Mouse (Mus musculus) kidney, adult 2 months (tissue): Measurements from ENCODE around the gene Grid2ip. TPM values are rescaled to one million over a fixed set of nuclear protein-coding genes. Genes with fewer than 3 reads are reported as not detected.

Experiments
- DNase-seq: peaks from one replicate; pipeline ENCODE4 v3.0.0; 2021
- H3K27ac ChIP-seq: fragments of 200-500 bp; 2 replicates; pipeline ENCODE4 v1.5.1; 2012; ENCODE audit warnings: low read depth, low read length, control low read depth, inconsistent platforms; ENCODE audit not compliant: insufficient read depth
- H3K27me3 ChIP-seq: fragments of 200-500 bp; replicated peaks from 2 replicates; pipeline ENCODE4 v1.6.1; 2012; ENCODE audit warnings: mild to moderate bottlenecking, moderate library complexity, low read length, inconsistent platforms; ENCODE audit not compliant: control insufficient read depth, insufficient read depth
- H3K36me3 ChIP-seq: fragments of 200-500 bp; 2 replicates; pipeline ENCODE4 v1.6.1; 2012; ENCODE audit warnings: mild to moderate bottlenecking, moderate library complexity, low read length, inconsistent platforms; ENCODE audit not compliant: control insufficient read depth, insufficient read depth
- H3K4me1 ChIP-seq: fragments of 200-500 bp; 2 replicates; pipeline ENCODE4 v1.6.1; 2011; ENCODE audit warnings: low read length; ENCODE audit not compliant: control insufficient read depth, insufficient read depth
- H3K4me3 ChIP-seq: fragments of 200-500 bp; 2 replicates; pipeline ENCODE4 v1.5.1; 2011; ENCODE audit warnings: mild to moderate bottlenecking, low read depth, low read length, control low read depth; ENCODE audit not compliant: insufficient read depth
- CTCF ChIP-seq: fragments of 200-500 bp; conservative IDR thresholded peaks from 2 replicates; pipeline ENCODE4 v1.5.1; 2011; ENCODE audit warnings: low read depth, mild to moderate bottlenecking, control low read depth, low read length, moderate library complexity, mixed read lengths; ENCODE audit not compliant: insufficient read depth, insufficient read length
- POLR2A ChIP-seq: fragments of 200-500 bp; IDR thresholded peaks from one replicate; pipeline ENCODE4 v1.6.1; 2011; ENCODE audit warnings: low read depth, low read length, control low read depth
- WGBS: fragments of 180-500 bp; shearing (Covaris S2); methylation state at CpG from one replicate; pipeline ENCODE4 v1.1.7; 2018; 5-methylcytosine and 5-hydroxymethylcytosine counted together
- polyA plus RNA-seq: library from polyadenylated mRNA; depleted of rRNA; stranded (reverse); fragments of >200 nt; gene quantifications from 2 replicates; pipeline ENCODE4 v1.2.3, GENCODE M21; 2012; rRNA removed

Grid2ip gene
- 0.13 TPM in 1 of 2 replicates, not detected in the other for polyA plus RNA-seq

DNA sequence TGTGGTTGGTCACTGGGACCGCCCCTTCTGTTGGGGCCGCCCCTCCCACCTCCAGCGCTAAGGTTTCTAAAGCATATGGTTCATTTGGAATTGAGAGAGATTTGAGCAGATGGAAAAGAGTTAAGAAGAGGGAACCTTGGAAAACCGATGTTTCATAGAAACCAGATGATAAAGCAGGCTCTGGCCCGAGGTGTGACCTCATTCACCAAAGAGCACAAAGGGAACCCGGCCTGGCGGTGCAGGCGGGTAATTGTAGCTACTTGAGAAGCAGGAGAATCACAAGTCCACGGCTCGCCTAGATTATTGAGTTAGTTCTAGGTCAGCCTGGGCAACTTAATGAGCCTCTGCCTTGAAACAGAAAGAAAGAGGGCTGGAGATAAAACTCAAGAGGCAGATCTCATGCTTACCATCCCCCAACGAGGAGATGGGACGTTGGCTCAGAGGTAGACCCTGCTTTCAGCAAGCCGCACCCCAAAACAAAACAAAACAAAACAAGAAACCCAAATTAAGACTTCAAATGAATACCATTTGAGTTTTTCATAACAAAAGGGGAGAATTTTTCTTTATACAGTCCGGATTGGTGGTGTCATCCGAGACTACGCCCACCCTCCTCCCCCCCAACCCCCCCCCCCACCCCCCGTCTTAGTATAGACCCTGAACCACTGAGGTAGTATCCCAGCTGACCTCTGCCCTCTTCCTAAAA lies at the start of gene Grid2ip:
Gene Grid2ip, plus strand, starts transcription at position 653 of the 703 bp plus-strand sequence.
- no peaks in the 10 kb centered on the region for H3K4me1 ChIP-seq
- H3K27me3 ChIP-seq: no peaks in the 10 kb centered on the region
- DNase-seq: no peak
- no peak within 1 kb of the TSS for H3K4me3 ChIP-seq
- WGBS: 27% methylated on average over 17 of the region's 17 CpGs
- no peak within 1 kb of the TSS for H3K27ac ChIP-seq
- no peaks in the 10 kb centered on the region for H3K36me3 ChIP-seq
- no peak for TF ChIP-seq CTCF
- TF ChIP-seq POLR2A: no peak

DNA sequence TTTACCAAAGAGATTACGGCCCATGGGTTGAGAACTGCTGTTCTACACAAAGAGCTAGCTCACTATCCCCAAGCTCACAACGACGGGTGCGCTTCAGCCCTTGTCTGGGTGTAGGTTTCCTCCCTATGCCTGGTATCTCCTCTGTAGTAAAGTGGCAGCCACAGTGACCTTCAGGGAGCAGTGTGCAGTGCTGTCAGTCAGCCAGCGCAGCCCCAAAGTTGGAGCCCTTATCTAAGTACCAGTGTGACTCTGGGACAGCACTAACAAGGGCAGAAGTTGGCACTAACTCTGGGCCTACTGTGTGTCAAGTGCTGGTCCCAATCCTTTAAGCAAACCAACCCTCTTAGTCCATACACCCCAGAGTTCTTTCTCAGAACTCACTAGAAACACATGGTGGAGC lies 48.3 kb upstream of the Grid2ip start:
- H3K27ac ChIP-seq: no peak overlapping the region
- H3K4me1 ChIP-seq: 0 out of 2 replicates have a peak, but pooled peaks cover 3% of the 10 kb centered on the region
- TF ChIP-seq CTCF (no peak), POLR2A (no peak)
- no peaks in the 10 kb centered on the region; the same call in 1 of the 2 replicates for H3K36me3 ChIP-seq
- no peaks in the 10 kb centered on the region for H3K27me3 ChIP-seq
- no peak for DNase-seq
- no peak overlapping the region for H3K4me3 ChIP-seq
- 92% methylated on average over 5 of the region's 5 CpGs for WGBS

- DNase-seq: no peak
- Histone ChIP-seq H3K27me3 (no peaks in the 10 kb centered on the region), H3K4me3 (no peak overlapping the region), H3K36me3 (no peaks in the 10 kb centered on the region; the same call in 1 of the 2 replicates), H3K27ac (no peak overlapping the region), H3K4me1 (peaks cover 4% of the 10 kb centered on the region; the same call in 1 of the 2 replicates)
- 96% methylated on average over 7 of the region's 7 CpGs for WGBS
- TF ChIP-seq CTCF (no peak), POLR2A (no peak)
Measured at GRCm38 (mm10) chr5:143309916-143310315, 47.2 kb upstream of the Grid2ip start.

DNA sequence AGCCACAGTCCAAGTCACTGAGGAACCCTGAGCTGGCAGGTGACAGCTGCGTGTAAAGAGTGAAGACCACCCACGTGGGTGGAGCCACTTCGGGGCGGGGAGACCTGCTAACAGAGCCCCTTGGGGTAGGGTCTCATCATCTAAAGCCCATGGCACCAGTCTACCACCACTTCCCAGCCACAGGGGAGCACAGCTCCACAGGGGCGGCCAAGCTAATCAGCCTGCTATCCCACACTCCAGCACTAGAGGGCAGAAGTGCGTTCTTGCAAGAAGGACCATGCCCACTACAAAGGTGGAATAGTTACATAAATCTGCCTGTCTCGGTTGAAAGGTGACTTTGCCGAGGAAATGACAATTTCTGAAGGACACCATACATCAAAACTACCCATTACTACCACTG lies 45.3 kb upstream of the Grid2ip start:
- Histone ChIP-seq H3K27me3 (no peaks in the 10 kb centered on the region), H3K4me3 (no peak overlapping the region), H3K27ac (no peak overlapping the region), H3K4me1 (peaks cover 8% of the 10 kb centered on the region; the same call in 1 of the 2 replicates), H3K36me3 (no peaks in the 10 kb centered on the region; the same call in 1 of the 2 replicates)
- WGBS: 51% methylated on average over 8 of the region's 8 CpGs
- peak; percentile 82 for DNase-seq
- peak; percentile 88 for TF ChIP-seq CTCF
- no peak for TF ChIP-seq POLR2A

- DNase-seq: no peak
- no peaks in the 10 kb centered on the region for H3K27me3 ChIP-seq
- H3K4me1 ChIP-seq: peaks cover 8% of the 10 kb centered on the region; the same call in 1 of the 2 replicates
- peak overlapping the region; percentile 90 for H3K4me3 ChIP-seq
- no peaks in the 10 kb centered on the region; the same call in 1 of the 2 replicates for H3K36me3 ChIP-seq
- peak overlapping the region; percentile 81; the same call in 1 of the 2 replicates for H3K27ac ChIP-seq
- WGBS: 9% methylated on average over 16 of the region's 16 CpGs
- no peak for TF ChIP-seq CTCF
- no peak for TF ChIP-seq POLR2A
Measured at GRCm38 (mm10) chr5:143314183-143314729, 42.9 kb upstream of the Grid2ip start.

DNA sequence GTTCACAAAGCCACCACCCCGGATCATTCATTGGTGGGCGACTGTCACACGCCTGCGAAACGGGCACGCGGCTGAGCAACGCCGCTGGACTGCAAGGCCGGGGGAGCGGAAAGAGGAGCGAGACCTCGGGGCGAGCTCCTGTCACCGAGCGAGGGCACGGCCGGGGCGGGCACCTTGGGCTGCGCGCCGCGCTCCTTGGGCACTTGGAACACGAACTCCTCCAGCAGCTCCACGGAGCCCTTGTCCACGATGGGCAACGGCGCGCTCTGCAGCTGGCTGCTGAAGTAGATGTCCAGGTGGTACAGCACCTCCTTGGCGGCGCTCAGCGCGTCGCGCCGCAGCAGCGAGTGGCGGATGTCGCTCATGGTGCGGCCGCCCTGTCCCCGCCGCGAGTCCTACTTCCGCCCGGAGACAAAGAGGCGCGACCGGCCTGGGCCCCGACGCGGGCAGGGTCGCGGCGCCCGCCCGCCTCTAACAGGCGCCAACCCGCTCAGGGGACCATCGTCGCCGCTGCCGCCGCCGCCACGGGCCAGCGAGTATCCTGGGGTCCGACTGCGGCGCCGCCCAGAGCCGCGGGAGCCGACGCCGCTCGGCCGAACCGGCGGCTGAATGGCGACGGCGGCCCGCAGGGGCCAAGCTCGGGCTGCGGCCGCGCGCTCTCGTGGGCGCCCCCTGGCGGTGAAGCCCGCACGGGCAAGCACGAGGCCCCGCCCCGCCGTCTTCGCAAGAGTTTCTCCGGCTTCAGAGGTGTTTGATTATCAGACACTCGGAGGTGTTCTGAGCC lies 42.2 kb upstream of the Grid2ip start, which contains the start of gene E130309D02Rik:
Gene E130309D02Rik, minus strand, starts transcription at position 631 of the 784 bp plus-strand sequence.
- TF ChIP-seq CTCF: peak; percentile 65
- TF ChIP-seq POLR2A: no peak

More for the DNA sequence above, 42.2 kb upstream of the Grid2ip start, which contains the start of gene E130309D02Rik:
- Histone ChIP-seq H3K27ac (peak within 1 kb of the TSS; percentile 81), H3K27me3 (no peaks in the 10 kb centered on the region), H3K36me3 (no peaks in the 10 kb centered on the region; the same call in 1 of the 2 replicates), H3K4me1 (peaks cover 8% of the 10 kb centered on the region; the same call in 1 of the 2 replicates), H3K4me3 (peak within 1 kb of the TSS; percentile 90)
- peak; percentile 91 for DNase-seq
- WGBS: under 1% methylated on average over 99 of the region's 101 CpGs
